Mouse (Mus musculus): ENCODE measurements around the gene Gm8909. TPM values are rescaled to one million over a fixed set of nuclear protein-coding genes. Genes with fewer than 3 reads are reported as not detected.
"Not testable (repeated sequence)": the region's sequence is repeated elsewhere in the genome, so short reads cannot be mapped to it uniquely, and the experiment has no call there.

Gene Gm8909
- polyA plus RNA-seq, 1 experiment from 2014 or later: 1.2 TPM

DNA sequence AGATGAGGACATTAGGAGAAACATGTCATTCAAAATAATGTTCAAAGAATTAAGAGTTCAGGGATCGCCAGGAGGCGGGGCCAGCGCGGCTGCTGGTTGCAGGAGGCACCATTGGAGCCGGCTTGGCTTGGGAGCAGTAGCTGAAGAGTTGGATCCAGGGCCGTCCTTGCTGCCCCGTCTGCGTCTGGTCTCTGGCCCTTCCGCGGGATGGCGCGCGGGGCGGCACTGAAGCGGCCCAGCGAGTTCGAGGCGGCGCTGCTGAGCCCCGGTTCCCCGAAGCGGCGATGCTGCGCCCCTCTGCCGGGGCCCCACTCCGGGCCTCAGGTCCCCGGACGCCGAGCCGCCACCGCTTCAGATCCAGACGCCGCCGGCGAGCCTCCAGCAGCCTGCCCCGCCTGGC lies 10.6 kb downstream of the Gm8909 start:
- H3K27me3 ChIP-seq (replicated peaks): peaks cover 53% of the 10 kb centered on the region
- H3K4me3 ChIP-seq (replicated peaks): peak overlapping the region; percentile 34
- not testable (repeated sequence) for H3K9me3 ChIP-seq; H3K4me1 ChIP-seq (replicated peaks); H3K27ac ChIP-seq; H3K36me3 ChIP-seq
- WGBS: under 1% methylated on average over 36 of the region's 36 CpGs
- H3K9ac ChIP-seq: peak overlapping the region; percentile 13; the same call in 1 of the 2 replicates
- peak; percentile 44; the same call in 1 of the 2 replicates for ATAC-seq
- peak overlapping the region; percentile 72 for H3K4me2 ChIP-seq (replicated peaks)

DNA sequence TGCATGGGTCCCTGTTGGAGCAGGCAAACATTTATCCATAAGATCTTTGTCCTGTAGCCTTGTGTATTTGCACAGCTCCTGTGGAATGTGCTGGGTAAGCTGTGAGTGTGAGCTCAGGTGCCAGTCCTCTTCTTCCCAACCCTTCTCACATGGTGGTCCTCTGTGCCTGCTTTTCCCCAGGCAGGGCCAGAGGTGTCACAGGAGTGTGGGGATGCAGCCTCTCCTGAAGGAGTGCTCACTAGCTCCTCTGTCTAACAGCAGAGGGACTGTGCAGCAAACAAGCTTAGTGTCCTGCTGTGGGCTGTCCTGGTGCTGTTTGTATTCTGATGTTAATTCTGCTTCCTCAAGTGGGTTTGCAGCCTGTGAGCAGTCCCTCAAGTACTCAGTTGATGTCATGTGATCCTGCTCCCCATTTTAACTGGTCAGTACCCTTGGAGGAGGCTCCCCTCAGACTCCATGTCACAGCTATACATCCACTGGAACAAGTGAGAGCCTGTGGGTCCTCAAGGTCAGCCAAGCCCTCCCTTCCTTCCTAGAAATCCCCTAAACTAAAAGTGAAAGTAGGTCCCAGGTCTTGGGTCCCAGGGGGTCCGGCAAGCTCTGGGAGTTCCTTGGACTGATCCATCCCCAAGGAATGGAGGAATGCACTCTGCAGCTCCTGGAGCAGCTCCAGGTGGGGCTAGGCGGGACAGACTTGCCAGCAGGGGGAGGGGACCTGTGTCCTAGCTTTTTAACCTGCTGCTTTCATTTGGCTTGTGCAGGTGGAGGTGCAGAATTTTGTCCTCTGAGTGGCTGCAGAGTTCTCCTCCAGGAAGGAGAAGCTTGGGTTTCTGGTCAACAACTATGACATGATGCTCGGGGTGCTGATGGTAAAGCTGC lies 13.8 kb downstream of the Gm8909 start:
- H3K4me2 ChIP-seq (replicated peaks): no peak overlapping the region
- H3K27me3 ChIP-seq (replicated peaks): peaks cover 33% of the 10 kb centered on the region
- no peak overlapping the region for H3K27ac ChIP-seq
- peaks cover 4% of the 10 kb centered on the region; the same call in 1 of the 2 replicates for H3K4me1 ChIP-seq (replicated peaks)
- 24% methylated on average over 3 of the region's 3 CpGs for WGBS
- H3K9ac ChIP-seq: no peak overlapping the region
- 0 out of 2 replicates have a peak, but pooled peaks have one; percentile 34 for ATAC-seq
- H3K4me3 ChIP-seq (replicated peaks): no peak overlapping the region
- H3K9me3 ChIP-seq: no peaks in the 10 kb centered on the region
- no peaks in the 10 kb centered on the region for H3K36me3 ChIP-seq

DNA sequence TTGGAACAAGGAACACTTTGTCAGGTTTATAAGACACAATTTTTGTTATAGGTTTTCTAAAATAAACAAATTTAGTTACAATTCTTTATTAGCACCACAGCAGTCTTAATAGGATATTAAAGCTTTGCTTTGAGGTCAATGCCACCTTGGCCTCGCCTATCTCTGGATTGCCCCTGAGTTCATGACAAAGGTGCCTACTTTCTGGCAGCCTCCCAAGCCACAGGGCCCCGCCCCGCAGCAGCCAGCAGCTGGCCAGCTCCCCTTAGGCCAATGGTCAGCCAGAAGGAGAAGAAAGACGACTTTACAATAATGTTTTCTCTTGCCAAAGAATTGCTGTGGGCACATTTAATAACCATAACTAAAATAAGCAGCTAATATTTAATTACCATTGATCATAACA lies 17.1 kb downstream of the Gm8909 start:
- not testable (repeated sequence) for H3K9ac ChIP-seq; H3K36me3 ChIP-seq; H3K27ac ChIP-seq; H3K4me3 ChIP-seq (replicated peaks); H3K4me2 ChIP-seq (replicated peaks); H3K4me1 ChIP-seq (replicated peaks); ATAC-seq; H3K9me3 ChIP-seq
- 45% methylated on average over 4 of the region's 4 CpGs for WGBS
- peaks cover 24% of the 10 kb centered on the region for H3K27me3 ChIP-seq (replicated peaks)

DNA sequence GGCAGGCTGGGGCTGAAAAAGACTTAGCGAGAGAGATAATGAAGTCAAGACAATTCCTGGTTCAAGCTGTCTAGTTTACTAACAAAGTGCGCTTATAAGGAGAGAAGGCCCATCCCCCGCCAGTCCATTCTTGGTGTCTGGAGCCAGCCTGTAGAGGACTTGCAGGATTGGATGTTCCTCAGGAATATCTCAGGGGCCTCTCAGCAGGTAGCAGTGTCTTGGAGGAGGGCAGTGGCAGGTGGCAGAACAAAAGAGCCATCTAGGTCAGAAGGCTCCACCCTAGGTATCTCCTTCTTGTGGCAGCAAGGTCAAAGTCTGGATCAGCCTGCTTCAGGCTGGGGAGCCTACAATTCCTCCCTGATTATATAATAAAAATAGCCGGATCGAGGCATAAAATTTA lies 19.9 kb downstream of the Gm8909 start:
- H3K4me3 ChIP-seq (replicated peaks); H3K9me3 ChIP-seq; H3K9ac ChIP-seq; ATAC-seq; H3K4me2 ChIP-seq (replicated peaks); H3K36me3 ChIP-seq; H3K4me1 ChIP-seq (replicated peaks): not testable (repeated sequence)
- Histone ChIP-seq H3K27me3 (replicated peaks) (peaks cover 22% of the 10 kb centered on the region), H3K27ac (0 out of 2 replicates have a peak overlapping the region, but pooled peaks have one; percentile 27)
- 73% methylated on average over 5 of the region's 5 CpGs for WGBS

DNA sequence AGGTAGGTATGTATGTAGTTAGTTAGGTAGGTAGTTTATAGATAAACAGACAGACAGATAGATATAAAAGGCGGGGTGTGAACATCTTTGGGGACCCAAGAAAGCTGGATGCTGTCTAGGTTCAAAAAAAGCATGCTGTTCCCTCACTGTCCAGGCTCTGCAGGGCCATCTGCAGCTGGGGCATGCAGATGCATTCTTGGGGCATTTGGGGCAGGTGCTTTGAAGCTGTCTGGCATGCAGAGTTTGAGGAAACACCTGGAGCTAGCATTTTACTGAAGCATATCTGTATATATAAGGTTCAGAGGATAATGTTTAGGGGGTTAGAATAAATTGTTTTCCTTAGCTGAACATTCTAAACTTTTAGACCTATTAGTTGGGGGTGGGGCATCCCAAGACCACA lies 21.4 kb downstream of the Gm8909 start:
- WGBS: 88% methylated on average over 1 of the region's 1 CpGs
- not testable (repeated sequence) for H3K36me3 ChIP-seq; H3K4me3 ChIP-seq (replicated peaks); ATAC-seq; H3K9ac ChIP-seq; H3K4me2 ChIP-seq (replicated peaks); H3K27ac ChIP-seq; H3K9me3 ChIP-seq; H3K4me1 ChIP-seq (replicated peaks)
- H3K27me3 ChIP-seq (replicated peaks): peaks cover 27% of the 10 kb centered on the region

DNA sequence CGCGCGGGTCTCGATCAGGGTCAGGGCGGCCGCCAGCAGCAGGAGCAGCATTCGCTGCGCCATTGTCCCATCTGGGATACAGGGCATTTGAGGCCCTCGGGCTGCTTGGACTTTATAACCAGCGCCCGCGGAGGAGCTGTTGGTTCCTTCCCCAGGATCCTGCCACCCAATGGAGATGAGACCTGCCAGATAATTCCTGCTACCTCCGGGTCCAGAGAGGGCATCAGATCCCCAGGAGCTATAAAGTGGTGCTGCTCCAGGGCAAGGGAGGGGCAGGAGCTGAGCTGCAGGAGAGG lies 22.5 kb downstream of the Gm8909 start:
- WGBS: under 1% methylated on average over 13 of the region's 13 CpGs
- H3K27me3 ChIP-seq (replicated peaks): peaks cover 30% of the 10 kb centered on the region
- ATAC-seq: peak; percentile 83
- not testable (repeated sequence) for H3K27ac ChIP-seq; H3K4me1 ChIP-seq (replicated peaks); H3K9me3 ChIP-seq; H3K36me3 ChIP-seq
- peak overlapping the region; percentile 38 for H3K4me3 ChIP-seq (replicated peaks)
- peak overlapping the region; percentile 26; the same call in 1 of the 2 replicates for H3K9ac ChIP-seq
- peak overlapping the region; percentile 79 for H3K4me2 ChIP-seq (replicated peaks)

DNA sequence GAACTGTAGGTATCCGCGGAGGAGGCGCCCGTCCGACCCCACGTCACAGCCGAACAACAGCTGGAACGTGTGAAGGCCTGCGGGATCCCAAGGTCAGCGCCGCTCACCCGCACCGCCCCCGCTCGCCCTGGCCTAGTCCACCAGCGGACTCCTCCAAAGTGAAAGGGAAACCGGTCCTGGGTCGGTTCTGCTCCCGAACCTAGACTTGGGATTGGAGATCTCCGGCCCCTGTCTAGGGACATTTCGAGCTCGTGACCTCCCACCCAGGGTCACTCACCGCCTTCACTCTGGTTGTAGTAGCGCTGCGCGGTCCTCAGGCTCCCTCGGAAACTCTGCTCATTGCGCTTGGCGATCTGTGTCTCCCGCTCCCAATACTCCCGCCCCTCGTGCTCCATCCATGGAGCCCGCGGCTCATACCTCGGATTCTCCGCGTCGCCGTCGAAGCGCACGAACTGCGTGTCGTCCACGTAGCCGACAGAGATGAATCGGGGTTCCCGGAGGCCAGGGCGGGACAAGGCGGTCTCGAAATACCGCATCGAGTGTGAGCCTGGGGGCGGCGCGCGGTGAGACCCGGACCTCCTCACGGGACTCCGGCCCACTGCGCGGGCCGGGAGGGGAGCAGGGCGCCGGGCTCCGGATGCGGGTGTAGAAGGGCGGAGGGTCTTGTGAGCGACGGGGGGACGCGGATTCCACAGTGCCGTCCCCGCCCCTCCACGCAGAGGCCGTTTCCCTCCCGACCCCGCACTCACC lies 23.1 kb downstream of the Gm8909 start:
- no peak overlapping the region for H3K27ac ChIP-seq
- H3K9ac ChIP-seq: peak overlapping the region; percentile 41
- peak overlapping the region; percentile 79 for H3K4me2 ChIP-seq (replicated peaks)
- H3K36me3 ChIP-seq: no peaks in the 10 kb centered on the region
- WGBS: 2% methylated on average over 78 of the region's 78 CpGs
- ATAC-seq: peak; percentile 66
- H3K4me1 ChIP-seq (replicated peaks): peaks cover 10% of the 10 kb centered on the region; the same call in 1 of the 2 replicates
- H3K4me3 ChIP-seq (replicated peaks): peak overlapping the region; percentile 38
- H3K9me3 ChIP-seq: no peaks in the 10 kb centered on the region
- H3K27me3 ChIP-seq (replicated peaks): peaks cover 30% of the 10 kb centered on the region

DNA sequence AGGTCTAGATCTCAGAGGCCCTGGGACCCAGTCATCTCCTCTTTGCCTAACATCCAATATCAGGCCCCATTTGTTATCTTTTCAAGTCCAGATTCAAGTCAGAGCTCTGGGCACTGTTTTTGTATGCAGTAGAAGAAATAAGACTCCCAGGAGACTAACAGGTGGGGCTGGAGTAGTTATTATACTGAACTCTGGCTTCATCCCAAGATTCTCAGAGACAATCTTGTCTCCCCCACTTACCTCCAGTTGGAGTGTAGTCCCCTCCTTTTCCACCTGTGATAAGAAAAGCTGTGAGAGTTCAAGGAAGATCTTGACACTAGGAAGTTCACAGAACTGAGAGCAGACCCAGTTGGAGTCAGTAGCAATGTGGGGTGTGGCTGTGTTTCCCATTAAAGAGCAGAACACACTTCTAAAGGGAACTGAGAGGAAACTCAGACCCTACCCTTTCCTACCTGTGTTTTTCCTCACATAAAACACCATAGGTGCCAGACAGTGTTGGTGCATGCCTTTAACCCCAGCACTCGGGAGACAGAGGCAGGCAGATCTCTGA lies 32.0 kb downstream of the Gm8909 start:
- H3K9me3 ChIP-seq; H3K4me3 ChIP-seq (replicated peaks); H3K9ac ChIP-seq; H3K4me2 ChIP-seq (replicated peaks); H3K4me1 ChIP-seq (replicated peaks); H3K27ac ChIP-seq; H3K36me3 ChIP-seq: not testable (repeated sequence)
- ATAC-seq: peak; percentile 72
- peaks cover 11% of the 10 kb centered on the region for H3K27me3 ChIP-seq (replicated peaks)
- WGBS: 67% methylated on average over 1 of the region's 1 CpGs

DNA sequence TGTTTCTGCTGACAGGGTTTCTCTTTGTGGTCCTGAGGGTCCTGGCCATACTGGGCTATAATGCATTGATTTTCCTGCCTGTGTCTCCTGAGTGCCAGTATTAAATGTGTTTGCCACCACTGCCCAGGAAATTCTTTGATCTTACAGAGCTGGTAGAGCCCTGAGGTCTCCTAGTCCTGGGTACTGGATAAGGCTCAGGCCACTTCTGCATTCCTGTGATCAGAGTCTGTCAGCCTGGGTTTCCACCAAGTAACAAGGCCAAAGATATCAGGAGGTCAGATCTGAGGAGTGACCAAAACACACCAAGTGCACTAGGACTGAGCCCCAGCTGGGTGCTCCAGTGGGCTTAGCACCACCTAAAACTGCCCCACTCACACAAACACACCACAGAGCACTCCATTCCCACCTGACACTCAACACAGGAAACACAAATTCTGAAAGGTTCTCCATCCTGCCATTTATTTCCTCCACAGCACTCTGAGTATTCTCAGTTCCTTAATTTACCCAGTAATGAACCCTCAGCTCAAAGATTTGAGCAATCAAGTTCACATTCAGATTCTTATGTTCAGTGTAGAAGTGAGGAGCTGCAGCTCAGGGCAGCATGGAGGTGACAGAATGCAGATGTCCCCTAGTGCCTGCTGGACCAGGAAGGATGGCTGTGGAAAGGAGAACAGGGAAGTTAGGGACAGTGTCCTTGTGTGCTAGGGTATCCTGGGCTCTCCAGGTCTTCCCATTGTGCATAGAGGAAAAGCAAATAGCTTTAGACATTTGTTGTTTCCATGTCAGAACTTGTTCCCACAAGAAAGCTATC lies 32.7 kb downstream of the Gm8909 start:
- H3K9ac ChIP-seq; H3K36me3 ChIP-seq; H3K9me3 ChIP-seq; H3K27me3 ChIP-seq (replicated peaks); H3K4me1 ChIP-seq (replicated peaks); H3K27ac ChIP-seq; H3K4me3 ChIP-seq (replicated peaks); H3K4me2 ChIP-seq (replicated peaks): not testable (repeated sequence)
- ATAC-seq: peak; percentile 46; the same call in 1 of the 2 replicates

DNA sequence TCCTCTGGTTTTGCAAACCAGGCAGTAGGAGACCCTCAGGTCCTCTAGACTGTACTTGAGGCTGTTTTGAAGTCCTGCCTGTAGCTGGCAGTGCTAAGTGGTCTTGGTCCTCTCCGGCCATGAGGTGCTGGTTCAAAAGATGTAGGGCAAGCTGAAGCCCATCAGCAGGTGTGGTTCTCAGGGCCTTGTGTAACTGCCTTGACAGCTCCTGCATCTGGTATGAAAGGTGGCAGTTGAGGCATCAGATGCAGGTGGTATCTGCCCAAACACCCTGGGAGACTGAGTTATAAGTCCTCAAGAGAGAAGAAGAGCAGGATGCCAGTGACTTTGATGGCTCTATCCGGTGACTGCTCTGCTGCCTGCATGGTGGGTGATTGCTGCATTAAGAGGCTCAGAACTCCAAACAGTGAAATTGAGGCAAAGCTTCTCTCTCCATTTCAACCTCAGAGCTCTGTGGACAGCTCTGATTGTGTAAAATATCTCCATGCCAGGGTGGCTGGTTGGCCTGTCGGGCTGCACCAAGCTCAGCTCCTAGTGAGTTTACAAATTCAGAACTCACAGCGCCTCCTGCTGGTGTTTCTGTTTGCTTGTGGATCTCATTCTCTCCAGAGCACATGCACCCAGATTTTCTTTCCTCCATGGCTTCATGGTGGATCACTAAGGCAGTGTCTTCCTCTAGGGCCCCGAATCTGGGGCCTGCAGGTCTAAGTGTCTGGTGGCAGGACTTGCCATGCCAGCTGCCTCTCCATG lies 36.6 kb downstream of the Gm8909 start:
- H3K4me1 ChIP-seq (replicated peaks): no peaks in the 10 kb centered on the region
- H3K9ac ChIP-seq: no peak overlapping the region
- H3K9me3 ChIP-seq: no peaks in the 10 kb centered on the region
- no peak overlapping the region for H3K4me2 ChIP-seq (replicated peaks)
- ATAC-seq: no peak
- H3K4me3 ChIP-seq (replicated peaks): no peak overlapping the region
- H3K36me3 ChIP-seq: no peaks in the 10 kb centered on the region
- WGBS: 76% methylated on average over 5 of the region's 5 CpGs
- 0 out of 2 replicates have a peak, but pooled peaks cover 2% of the 10 kb centered on the region for H3K27me3 ChIP-seq (replicated peaks)
- no peak overlapping the region for H3K27ac ChIP-seq

DNA sequence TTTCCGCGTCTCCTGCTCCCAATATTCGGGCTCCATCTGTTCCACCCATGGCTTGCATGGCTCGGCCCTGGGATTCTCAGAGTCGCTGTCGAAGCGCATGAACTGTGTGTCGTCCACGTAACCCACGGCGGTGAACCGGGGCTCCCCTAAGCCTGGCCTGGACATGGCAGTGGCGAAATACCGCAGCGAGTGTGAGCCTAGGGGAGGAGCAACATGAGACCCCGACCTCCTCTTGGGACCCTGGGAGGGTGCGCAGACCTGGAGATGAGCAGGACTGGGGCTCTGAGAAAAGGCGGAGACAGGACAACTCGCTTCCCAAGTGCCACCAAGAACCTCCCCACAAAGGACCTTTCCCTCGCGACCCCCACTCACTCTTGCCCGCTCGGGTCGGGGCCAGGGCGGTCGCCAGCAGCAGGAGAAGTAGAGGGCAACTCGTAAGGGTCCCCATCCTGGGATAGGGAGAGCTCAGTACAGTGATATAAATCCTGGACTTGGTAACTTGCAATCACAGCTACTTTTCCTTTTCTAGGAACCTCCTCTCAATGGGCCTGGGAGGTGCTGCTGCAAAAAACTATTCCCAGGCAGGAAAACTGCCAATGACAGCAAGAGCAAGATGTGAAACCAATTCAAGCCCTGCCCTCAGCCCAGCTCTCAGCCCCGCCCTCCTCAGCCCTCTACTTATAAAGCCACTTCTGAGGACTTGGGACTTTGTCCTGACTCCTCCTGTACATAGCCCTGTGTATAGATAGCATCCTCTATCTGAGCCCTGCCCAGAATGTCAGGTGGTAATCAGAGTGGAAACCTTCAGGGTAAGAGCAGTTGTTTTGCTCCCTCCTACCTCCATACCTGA lies 39.1 kb downstream of the Gm8909 start, which contains the start of gene Gm7030:
Gene Gm7030, minus strand, starts transcription at position 458 of the 850 bp plus-strand sequence.
- not testable (repeated sequence) for H3K4me1 ChIP-seq (replicated peaks); H3K27me3 ChIP-seq (replicated peaks); H3K9me3 ChIP-seq; H3K36me3 ChIP-seq; H3K9ac ChIP-seq
- peak within 1 kb of the TSS; percentile 26 for H3K4me3 ChIP-seq (replicated peaks)
- H3K4me2 ChIP-seq (replicated peaks): peak within 1 kb of the TSS; percentile 48
- WGBS: 14% methylated on average over 25 of the region's 28 CpGs
- ATAC-seq: peak; percentile 98
- H3K27ac ChIP-seq: peak within 1 kb of the TSS; percentile 58

Measured in intestine, embryonic 15.5 days (tissue).